Mouse (Mus musculus) limb, embryonic 14.5 days (tissue): ENCODE data around the gene Osmr. TPM values are rescaled to one million over a fixed set of nuclear protein-coding genes. Genes with fewer than 3 reads are reported as not detected.

Experiments
- ATAC-seq: fragments of 200-750 bp; cut with Nextera tagmentation; 2 replicates; pipeline ENCODE4 v1.8.0; 2017; ENCODE audit warnings: low read depth, moderate number of reproducible peaks, moderate TSS enrichment; ENCODE audit not compliant: low FRiP score
- DNase-seq: peaks from one replicate; pipeline ENCODE4 v3.0.0-alpha.2; 2015; ENCODE audit warnings: low spot score
- H3K27ac ChIP-seq: fragments of 300-500 bp; sonication (generic); replicated peaks from 2 replicates; pipeline ENCODE4 v1.5.1; 2014; ENCODE audit warnings: low read depth, mild to moderate bottlenecking, low read length, moderate library complexity, mixed read lengths
- H3K27me3 ChIP-seq: fragments of 300-500 bp; sonication (generic); 2 replicates; pipeline ENCODE4 v1.6.1; 2014; ENCODE audit warnings: low read length, mixed read lengths; ENCODE audit not compliant: control insufficient read depth, insufficient read depth
- H3K36me3 ChIP-seq: fragments of 300-500 bp; sonication (generic); 2 replicates; pipeline ENCODE4 v1.6.1; 2014; ENCODE audit warnings: mild to moderate bottlenecking, low read length, moderate library complexity, mixed read lengths; ENCODE audit not compliant: control insufficient read depth, insufficient read depth
- H3K4me1 ChIP-seq: fragments of 300-500 bp; sonication (generic); 2 replicates; pipeline ENCODE4 v1.6.1; 2014; ENCODE audit warnings: antibody characterized with exemption, low read length, mixed read lengths; ENCODE audit not compliant: control insufficient read depth, insufficient read depth
- H3K4me2 ChIP-seq: fragments of 300-500 bp; sonication (generic); replicated peaks from 2 replicates; pipeline ENCODE4 v1.6.1; 2014; ENCODE audit warnings: low read depth, mild to moderate bottlenecking, low read length, moderate library complexity; ENCODE audit not compliant: severe bottlenecking
- H3K4me3 ChIP-seq: fragments of 300-500 bp; sonication (generic); replicated peaks from 2 replicates; pipeline ENCODE4 v1.5.1; 2014; ENCODE audit warnings: low read length
- H3K9ac ChIP-seq: fragments of 300-500 bp; sonication (generic); 2 replicates; pipeline ENCODE4 v1.6.1; 2014; ENCODE audit warnings: mild to moderate bottlenecking, low read depth, low read length, moderate library complexity; ENCODE audit not compliant: severe bottlenecking
- H3K9me3 ChIP-seq: fragments of 300-500 bp; sonication (generic); 2 replicates; pipeline ENCODE4 v1.6.1; 2016; ENCODE audit warnings: low read length; ENCODE audit not compliant: control insufficient read depth
- POLR2A ChIP-seq: fragments of 200-500 bp; IDR thresholded peaks from 2 replicates; pipeline ENCODE4 v1.8.0; 2012; ENCODE audit warnings: inconsistent platforms, mild to moderate bottlenecking, moderate library complexity, borderline replicate concordance; ENCODE audit not compliant: insufficient read depth, insufficient read length; ENCODE audit errors: extremely low read depth
- WGBS: fragments of 180-500 bp; shearing (Covaris S2); extraction: QIAGEN DNeasy Blood & Tissue Kit; methylation state at CpG from one replicate; pipeline ENCODE4 v1.1.7; 2014; 5-methylcytosine and 5-hydroxymethylcytosine counted together
- polyA plus RNA-seq, 2 experiments: library from polyadenylated mRNA; depleted of rRNA in 1 of 2; stranded (reverse) in 1 of 2; unstranded in 1 of 2; fragments of >200 nt; fragmentation: Nextera tagmentation in 1 of 2; extraction: Ambion mirVana in 1 of 2; gene quantifications; 2 replicates each; pipeline versions ENCODE4 v1.2.1 to v1.2.3; 2012 to 2014

Osmr gene
- polyA plus RNA-seq, 2 experiments = 2.0 to 2.1 TPM

- H3K27ac ChIP-seq = no peak overlapping the region
- peaks cover 76% of the 10 kb centered on the region for H3K36me3 ChIP-seq
- H3K9me3 ChIP-seq = no peaks in the 10 kb centered on the region
- no peak overlapping the region for H3K4me3 ChIP-seq
- ATAC-seq (no peak), DNase-seq (no peak)
- H3K4me1 ChIP-seq = no peaks in the 10 kb centered on the region
- WGBS = 92% methylated on average over 10 of the region's 10 CpGs
- H3K27me3 ChIP-seq = no peaks in the 10 kb centered on the region
- H3K9ac ChIP-seq = no peak overlapping the region
- no peak for TF ChIP-seq POLR2A
- no peak overlapping the region for H3K4me2 ChIP-seq
Measured at GRCm38 (mm10) chr15:6787236-6787635, 87.5 kb downstream of the Osmr start.

- no peaks in the 10 kb centered on the region for H3K27me3 ChIP-seq
- no peak for TF ChIP-seq POLR2A
- H3K36me3 ChIP-seq = peaks cover 77% of the 10 kb centered on the region
- no peak overlapping the region for H3K27ac ChIP-seq
- DNase-seq = no peak
- WGBS = 84% methylated on average over 10 of the region's 10 CpGs
- H3K4me2 ChIP-seq = no peak overlapping the region
- no peak overlapping the region for H3K4me3 ChIP-seq
- H3K4me1 ChIP-seq = no peaks in the 10 kb centered on the region
- H3K9ac ChIP-seq = no peak overlapping the region
- no peak for ATAC-seq
- no peaks in the 10 kb centered on the region for H3K9me3 ChIP-seq
Measured at GRCm38 (mm10) chr15:6786212-6786611, 88.6 kb downstream of the Osmr start.

- ATAC-seq (no peak), DNase-seq (no peak)
- no peak for TF ChIP-seq POLR2A
- Histone ChIP-seq H3K36me3 (peaks cover 70% of the 10 kb centered on the region), H3K9me3 (no peaks in the 10 kb centered on the region), H3K27me3 (no peaks in the 10 kb centered on the region), H3K4me3 (no peak overlapping the region), H3K9ac (no peak overlapping the region), H3K4me1 (no peaks in the 10 kb centered on the region), H3K4me2 (no peak overlapping the region), H3K27ac (no peak overlapping the region)
- WGBS = 61% methylated on average over 3 of the region's 3 CpGs
Measured at GRCm38 (mm10) chr15:6772265-6772664, 102.5 kb downstream of the Osmr start.

Other genes starting within 250 kb of the Osmr start
- 12.1 and 13.6 TPM in 2 replicates for gene Rictor, start 166.6 kb downstream of the Osmr start, polyA plus RNA-seq (2012; rRNA removed)
- gene Rictor, start 166.6 kb downstream of the Osmr start, polyA plus RNA-seq (2014; fragmentation: Nextera tagmentation; extraction: Ambion mirVana) = 37.8 and 43.3 TPM in 2 replicates
- 8.9 and 15.7 TPM in 2 replicates for gene Lifr, start 215.6 kb upstream of the Osmr start, polyA plus RNA-seq (2012; rRNA removed)
- gene Lifr, start 215.6 kb upstream of the Osmr start, polyA plus RNA-seq (2014; fragmentation: Nextera tagmentation; extraction: Ambion mirVana) = 25.2 and 26.7 TPM in 2 replicates